Mouse (Mus musculus): ENCODE measurements around the gene Xpot. TPM values are rescaled to one million over a fixed set of nuclear protein-coding genes. Genes with fewer than 3 reads are reported as not detected.

The Xpot gene
- polyA plus RNA-seq, 1 experiment from 2014 or later = 27.9 TPM

Small RNAs within 50 kb of the gene (microRNA-seq; reads per million reads assigned to microRNA genes)
- gene Gm24330 = not detected

Other genes with a start within 250 kb of the Xpot start
- 15.2 and 19.2 TPM in 2 replicates for gene Rassf3, start 150.0 kb downstream of the Xpot start, polyA plus RNA-seq (2015; fragmentation: Nextera tagmentation; extraction: Ambion mirVana)
- 20.6 and 21.8 TPM in 2 replicates for gene Tbk1, start 39.5 kb downstream of the Xpot start, polyA plus RNA-seq (2015; fragmentation: Nextera tagmentation; extraction: Ambion mirVana)
- gene D930020B18Rik, start 15.3 kb upstream of the Xpot start, polyA plus RNA-seq (2015; fragmentation: Nextera tagmentation; extraction: Ambion mirVana) = 0.10 TPM in 1 of 2 replicates, not detected in the other
- 1.7 and 1.8 TPM in 2 replicates for gene BC048403, start 113.6 kb upstream of the Xpot start, polyA plus RNA-seq (2015; fragmentation: Nextera tagmentation; extraction: Ambion mirVana)